Mouse (Mus musculus) erythroblast, adult 5-6 weeks (primary cell): ENCODE data around the gene Lypd6. TPM values are rescaled to one million over a fixed set of nuclear protein-coding genes. Genes with fewer than 3 reads are reported as not detected.

Source experiments
- ATAC-seq: replicated peaks from 2 replicates; pipeline ENCODE4 v1.8.0; 2016; ENCODE audit warnings: moderate number of reproducible peaks, mild to moderate bottlenecking, moderate TSS enrichment, inconsistent platforms; ENCODE audit not compliant: poor library complexity, low FRiP score, severe bottlenecking
- total RNA-seq, 2 experiments: library from RNA; stranded (forward) in 1 of 2; stranded (reverse) in 1 of 2; fragments of 150-400 nt in 1 of 2; fragments of 200-764, 138-1000 nt in 1 of 2; gene quantifications; 2 replicates each; pipeline versions ENCODE4 v1.2.3 to v1.2.4; 2015 to 2017; ENCODE audit warnings: low replicate concordance in 2 of 2

The Lypd6 gene
- total RNA-seq (2015; ENCODE audit: low replicate concordance) (not detected in 2 replicates), total RNA-seq (2017; ENCODE audit: low replicate concordance) (not detected in 2 replicates)

DNA sequence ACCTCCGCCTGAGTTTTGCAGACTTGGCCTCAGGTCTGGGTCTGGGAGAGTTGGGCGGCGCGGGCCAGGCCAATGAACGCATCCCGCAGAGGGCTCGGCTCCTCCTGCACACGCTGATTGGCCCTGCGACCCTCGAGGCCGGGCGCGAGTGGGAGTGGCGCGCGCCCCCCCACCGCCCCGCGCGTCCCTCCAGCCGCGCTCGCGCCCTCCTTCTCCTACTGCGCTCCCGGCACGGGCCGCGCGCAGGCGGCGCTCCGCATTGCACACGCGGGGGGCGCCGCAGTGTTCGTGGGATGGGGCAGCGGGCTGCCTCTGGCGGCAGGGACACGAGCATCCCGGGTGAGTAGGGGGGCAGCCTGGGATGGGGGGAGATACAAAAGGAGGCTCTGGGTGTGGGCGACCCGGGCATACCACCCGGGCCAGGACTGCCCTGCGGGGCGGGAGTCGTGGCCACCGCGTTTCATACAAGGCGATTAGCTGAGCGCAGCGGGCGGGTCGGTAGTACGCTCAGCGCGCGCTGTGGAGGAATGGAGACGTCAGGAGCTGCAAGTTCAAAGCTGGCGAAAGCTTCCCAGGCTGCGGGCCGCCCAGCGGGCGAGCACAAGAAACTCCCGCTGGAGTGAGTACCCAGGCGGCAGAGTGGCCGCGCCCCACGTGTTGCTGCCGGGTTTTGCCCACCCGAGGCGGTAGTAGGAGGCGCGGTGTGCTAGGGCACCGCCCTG is at the start of gene Lypd6:
TSS of gene Lypd6 (plus strand) at position 184 of the 722 bp plus-strand sequence.
- ATAC-seq, result no peak

DNA sequence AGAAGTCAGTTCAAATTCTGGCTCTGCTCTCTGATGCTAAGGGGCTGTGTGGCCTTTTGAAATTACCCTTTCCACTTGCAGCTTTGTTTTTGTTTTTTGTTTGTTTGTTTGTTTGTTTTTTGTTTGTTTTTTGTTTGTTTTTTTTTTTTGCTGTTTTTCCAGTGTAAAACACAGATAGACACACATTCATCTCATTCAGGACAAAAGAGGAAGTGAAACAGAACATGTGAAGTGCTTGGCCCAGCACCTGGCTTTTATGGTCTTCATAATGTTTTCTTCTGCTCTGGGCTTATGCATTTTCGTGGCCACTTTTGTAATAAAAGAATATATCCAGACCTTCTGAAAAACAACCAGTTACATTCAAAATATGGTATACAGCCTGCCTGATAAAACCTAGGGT is 46.8 kb upstream of the Lypd6 start:
- no peak for ATAC-seq

DNA sequence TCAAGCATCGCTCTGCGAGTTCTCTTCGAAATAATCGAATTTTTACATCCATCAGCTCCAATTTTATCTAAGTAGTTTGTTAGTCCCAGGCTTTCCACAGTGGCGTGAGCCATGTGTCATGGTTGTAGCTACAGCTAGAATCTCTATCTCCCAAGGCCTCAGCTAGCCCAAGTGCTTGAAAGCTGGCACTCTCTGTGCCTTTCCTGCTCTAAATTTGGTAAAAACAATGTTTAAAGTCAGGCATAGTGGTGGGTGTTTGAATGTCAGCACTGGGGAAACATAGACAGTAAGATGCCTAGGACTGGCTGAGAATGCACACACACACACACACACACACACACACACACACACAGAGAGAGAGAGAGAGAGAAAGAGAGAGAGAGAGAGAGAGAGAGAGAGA is 40.7 kb upstream of the Lypd6 start:
- ATAC-seq, result no peak

DNA sequence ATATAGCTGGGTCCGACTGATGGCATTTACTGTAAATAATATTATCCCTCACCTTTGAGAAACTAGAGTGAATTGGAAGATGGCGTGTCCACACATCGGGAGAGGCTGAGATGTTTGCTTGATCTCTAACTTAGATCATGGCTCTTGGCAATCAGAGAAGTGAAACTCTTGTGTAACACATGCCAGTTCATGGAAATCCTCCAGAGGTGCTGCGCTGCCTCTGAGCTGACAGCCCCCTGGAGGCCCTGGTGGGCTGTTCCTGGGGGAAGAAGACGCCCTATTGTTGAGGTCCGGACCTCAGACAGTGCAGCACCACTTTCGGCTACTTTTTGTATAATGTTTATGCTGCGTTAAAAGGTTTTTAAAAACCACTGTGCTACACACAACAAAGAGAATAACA is 37.3 kb upstream of the Lypd6 start:
- ATAC-seq, result no peak

DNA sequence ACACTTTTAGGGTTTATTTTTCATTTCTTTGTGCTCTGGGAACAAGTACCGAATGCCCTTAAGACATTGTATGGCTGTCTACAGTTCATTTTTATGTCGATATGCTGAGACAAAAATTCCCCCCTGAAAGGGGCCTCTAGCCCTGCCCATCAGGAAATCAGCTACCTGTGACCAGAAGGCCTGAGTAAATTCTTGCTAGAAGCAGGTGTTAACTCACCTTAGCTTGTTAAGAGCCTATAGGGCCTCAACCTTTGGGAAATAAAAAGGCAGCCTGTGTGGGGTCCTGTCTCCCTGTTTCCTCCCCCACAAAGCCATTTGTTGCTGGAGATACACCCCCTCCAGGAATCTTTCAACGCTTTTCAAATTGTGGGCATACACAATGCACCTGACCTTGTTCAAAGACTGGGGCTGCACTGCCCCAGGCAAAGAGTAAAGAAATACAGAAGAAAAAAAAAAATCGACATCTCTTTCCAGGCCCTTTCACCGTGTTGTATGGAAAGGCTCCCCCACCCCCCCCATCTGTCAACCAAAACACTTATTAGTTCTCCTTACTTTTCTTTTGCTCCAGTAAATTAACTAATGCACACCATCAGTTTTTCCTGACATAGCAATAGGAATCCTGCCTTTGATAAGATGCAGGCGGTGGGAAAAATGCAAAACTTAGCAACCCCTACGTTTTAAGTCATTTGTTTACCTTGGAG is 21.9 kb upstream of the Lypd6 start:
- ATAC-seq, result no peak

DNA sequence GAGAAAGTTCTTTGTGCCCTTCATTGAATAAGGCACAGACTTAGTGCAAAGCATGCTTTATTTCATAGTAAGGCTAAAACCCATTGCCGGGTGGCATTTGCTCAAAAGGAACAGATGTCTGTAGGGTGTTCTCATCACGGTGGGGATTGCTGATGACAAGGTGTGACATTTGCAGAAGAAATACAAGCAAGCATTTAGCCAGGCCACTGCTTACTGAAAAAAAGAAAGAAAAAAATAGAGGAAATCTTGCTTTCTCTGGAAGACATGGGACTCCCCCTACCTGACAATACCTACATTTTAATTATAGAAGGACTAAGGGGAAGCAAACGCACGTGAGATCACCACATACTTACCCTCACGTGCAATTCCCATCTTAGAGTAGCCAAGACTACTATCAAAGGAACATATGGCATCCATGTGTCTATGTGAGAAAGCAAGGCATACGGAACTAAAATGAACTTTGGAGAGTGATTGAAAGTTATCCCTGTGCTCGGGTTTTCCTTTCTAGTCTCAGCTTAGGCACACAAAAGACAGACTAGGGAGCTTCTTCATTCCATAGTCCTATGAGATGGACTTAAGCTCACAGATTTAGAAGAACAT is 21.3 kb upstream of the Lypd6 start:
- ATAC-seq, result no peak

DNA sequence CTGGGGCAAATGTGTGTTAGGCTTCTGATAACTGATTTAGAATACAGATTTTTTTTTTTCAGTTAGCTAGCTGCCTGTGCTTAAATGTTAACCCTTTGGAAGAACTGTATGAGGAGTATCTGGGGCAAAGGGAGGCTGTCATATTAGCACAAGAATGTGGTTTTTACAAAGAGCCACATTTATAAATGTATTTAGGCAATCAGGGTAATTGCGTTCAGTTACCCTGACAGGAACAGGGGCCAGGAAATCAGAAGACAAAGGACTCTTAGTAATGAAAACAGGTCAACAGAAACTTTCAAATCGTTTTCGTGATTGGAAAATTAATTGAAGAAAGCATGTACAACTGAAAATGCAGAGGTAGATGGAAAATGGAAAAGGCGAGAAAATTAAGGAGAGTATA is 20.4 kb upstream of the Lypd6 start:
- ATAC-seq, result no peak

DNA sequence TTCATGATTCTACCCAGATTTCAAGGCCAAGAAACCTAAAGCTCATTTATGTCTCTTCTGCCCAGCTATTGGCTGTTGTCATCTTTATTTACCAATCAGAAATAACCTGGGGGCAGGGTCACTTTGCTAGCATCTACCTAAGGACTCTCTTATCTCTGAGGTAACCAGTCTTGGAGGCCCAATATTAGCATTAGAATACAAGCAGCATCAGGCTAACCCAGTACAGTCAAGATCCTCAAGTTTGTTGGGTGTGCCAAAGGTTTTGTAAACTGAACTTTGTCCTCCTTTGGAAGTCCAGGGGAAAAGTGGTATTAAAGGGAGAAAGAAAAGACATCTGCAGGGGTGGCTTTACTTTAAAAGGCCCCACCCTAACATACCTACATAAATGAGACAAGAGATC is 17.8 kb upstream of the Lypd6 start:
- no peak for ATAC-seq

DNA sequence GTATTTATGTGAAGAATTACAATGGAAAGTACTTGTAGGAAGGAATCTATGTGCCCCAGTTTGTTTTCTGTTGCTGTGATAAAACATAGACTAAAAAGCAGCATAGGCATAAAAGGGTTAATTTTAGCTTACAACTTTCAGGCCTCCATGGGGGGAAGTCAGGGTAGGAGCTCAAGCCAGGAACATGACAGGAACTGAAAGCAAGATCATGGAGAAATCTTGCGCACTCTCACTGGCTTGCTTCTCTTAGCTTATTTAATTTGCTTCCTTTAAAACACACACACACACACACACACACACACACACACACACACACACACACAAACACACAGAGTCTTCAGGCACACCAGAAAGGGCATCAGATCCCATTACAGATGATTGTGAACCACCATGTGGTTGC is 12.3 kb upstream of the Lypd6 start:
- no peak for ATAC-seq

DNA sequence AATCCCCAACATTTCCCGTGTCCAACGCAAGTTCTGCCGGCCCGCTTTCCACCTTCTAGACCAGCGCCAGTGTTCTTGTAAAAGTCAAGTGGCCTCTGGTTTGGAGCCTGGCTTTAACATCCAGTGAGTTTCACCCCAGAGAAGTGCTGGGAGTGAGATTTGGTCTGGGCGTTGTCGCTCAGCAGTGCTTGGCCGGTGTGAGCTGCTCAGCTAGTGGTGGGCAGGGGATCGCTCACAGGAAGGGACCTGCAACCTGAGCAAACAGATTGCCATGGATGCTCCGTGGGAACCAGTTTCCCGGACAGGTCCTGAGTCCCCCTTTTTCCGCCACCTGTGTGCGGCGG is 355 bp upstream of the Lypd6 start:
- ATAC-seq, result no peak

DNA sequence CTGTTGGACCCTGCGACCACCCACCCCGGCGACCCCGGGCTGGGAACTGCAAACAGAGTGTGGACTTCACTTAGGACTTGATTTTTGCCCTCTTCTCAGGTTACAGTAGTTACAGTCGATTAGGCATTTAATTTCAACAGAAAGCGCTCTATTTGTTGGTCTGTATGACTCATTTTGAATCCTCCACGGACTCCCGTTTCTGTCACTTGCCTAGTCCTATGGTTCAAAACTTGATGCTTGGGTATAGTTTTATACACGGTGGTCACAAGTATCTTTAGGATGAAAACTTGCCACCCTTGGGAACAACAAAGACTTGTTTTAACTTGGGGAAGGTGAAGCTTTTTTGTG is 713 bp downstream of the Lypd6 start:
- ATAC-seq, result no peak

DNA sequence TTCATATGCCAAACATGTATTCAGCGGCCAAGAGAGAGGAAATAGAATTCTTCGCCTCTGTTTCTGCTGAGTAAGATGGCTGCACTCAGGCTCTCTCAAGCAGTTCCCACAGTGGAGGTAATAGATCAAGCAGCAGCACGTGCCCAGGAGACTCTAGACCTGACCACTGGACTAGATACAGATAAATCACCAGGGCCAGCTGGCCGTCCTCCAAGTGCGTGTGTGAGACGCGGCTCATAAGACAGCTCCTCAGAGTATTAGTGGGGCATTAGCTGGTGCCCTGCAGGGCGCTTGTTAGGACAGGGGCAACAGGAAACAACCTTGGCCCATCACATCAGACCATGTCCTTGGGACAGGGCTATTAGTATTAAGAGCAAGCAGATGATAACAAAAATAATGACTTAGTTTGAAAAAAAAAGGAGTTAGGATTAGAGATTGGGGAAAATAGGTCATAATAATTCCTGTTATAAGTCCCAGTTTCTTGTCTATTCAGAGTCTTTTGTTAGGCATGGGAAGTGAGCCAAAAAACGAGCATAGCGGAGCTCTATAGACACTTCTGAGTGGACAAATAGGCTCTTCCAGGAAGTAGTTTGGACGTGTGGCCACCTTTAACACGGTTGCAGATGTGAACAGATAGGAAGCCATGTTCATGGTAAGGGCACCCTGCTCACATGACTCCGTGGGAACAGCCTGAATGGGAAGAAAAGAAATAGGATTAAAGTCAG is 3.5 kb downstream of the Lypd6 start:
- no peak for ATAC-seq

DNA sequence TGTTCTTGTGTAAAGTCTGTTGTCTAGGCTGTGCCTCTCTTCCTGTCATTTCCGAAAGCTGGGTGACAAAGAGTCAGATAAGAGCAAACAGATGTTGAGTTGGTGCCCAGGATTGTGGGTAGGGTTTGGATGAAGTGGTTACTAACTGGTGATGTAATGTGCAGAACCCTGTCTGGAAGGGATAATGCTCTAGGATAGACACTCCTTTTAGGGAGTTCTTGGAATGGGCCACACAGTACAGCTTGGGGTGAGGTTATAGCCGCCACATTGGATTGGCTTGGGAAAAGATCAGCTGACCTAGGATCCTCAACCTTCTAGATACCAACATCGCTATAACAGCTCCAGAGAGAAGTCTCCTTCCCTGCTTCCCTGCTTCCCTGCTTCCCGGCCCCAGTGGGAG is 5.9 kb downstream of the Lypd6 start:
- no peak for ATAC-seq

DNA sequence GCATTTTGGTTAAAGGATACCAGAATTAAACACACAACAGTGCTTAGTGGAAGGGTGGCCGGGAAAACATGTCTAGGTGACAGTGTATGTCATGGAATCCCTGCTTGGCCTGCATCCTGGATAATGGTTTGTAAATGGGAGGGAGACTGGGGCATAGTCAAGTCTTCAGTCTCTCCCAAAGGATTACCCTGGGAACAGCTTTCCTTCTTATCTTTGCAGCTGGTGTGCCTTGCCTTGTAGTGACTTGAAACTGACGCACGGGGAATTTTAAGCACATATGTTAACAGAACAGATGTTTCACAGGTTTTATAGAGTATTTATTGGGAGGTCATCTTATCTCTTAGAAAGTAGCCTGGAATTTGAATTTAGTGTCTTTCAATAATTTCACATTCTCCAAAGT is 18.5 kb downstream of the Lypd6 start:
- no peak for ATAC-seq

DNA sequence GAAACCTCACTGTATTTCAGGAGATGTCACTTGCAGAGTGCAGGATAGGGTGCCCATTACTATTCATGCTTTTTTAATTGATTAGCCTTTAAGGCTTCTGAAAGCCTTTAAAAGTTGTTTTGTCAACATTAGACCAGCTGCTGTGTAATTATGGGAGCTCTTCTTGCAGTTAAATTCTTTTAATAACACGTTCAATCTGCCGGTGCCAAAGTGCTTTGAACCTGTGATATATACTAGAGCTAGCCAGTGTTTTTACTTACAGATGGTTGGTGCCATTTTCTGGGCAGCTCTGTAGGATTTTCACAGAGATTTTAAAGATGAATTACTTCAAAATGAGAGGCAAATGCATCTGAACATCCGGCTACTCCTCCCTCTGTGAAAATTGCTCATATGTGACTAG is 21.5 kb downstream of the Lypd6 start:
- ATAC-seq, result no peak

DNA sequence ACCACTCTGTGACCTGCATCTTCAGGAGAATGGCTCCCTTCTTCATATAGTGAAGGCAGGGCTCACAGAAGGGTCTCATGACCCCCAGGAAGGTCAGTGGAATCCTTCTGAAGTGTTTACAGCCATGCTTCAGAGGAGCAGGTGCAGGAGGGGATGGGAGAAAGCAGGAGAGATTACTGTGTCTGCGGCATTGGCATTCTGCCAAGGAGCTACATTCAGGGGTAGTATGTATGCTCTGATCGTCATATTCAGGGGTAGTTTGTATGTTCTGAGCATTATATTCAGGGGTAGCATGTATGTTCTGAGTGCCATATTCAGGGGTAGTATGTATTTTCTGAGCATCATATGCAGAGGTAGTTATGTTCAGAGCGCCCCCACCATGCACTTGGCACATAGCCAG is 30.1 kb downstream of the Lypd6 start:
- no peak for ATAC-seq

DNA sequence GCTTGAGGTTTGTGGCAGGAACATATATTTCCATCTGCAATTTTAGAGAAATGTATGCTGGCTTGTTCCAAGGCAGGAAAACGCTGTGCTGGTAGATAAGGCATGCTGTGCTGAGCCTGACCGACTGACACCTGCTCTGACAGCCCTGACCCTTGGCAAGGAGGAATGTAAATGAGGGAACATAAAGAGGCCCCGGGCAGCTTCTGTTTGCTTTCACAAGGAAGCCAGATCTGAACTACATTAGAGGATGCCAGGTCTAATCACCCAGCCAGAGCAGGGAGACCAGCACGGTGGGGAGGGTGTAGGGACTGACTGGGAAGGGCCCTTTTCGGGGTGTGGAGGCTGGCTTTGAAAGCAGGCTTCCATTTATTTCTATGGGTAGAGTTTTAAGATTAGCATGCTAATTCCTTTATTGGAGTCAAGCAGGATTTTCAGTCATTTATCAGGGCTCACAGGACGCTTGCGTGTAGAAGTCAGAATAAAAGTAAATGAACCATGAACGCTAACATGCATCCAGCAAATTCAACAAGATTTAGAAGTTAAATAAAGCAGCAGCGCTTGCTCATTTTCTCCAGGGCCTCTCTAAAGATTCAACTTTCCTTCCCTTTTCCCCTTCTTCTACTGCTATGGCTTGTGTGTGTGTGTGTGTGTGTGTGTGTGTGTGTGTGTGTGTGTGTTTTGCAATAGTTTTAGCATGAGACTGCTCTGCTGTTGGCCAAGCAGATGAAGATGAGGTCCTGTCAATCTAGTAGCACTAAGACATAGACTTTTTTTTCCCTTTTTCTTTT is 34.3 kb downstream of the Lypd6 start:
- no peak for ATAC-seq

DNA sequence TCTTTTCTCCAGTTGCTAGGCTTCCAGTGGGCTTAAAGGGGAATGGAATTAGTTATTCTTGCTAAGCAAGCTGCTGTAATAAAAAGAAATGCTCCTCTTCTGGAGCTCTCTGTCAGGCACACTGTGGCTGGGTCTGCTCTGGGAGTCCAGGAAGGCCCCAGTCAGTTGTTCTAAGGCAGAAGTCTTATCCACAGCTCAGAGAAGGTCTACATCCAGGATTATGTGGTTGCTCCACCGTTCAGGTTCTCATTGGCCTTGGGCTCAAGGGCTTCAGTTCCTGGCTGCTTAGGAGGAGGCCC is 34.9 kb downstream of the Lypd6 start:
- ATAC-seq, result no peak

DNA sequence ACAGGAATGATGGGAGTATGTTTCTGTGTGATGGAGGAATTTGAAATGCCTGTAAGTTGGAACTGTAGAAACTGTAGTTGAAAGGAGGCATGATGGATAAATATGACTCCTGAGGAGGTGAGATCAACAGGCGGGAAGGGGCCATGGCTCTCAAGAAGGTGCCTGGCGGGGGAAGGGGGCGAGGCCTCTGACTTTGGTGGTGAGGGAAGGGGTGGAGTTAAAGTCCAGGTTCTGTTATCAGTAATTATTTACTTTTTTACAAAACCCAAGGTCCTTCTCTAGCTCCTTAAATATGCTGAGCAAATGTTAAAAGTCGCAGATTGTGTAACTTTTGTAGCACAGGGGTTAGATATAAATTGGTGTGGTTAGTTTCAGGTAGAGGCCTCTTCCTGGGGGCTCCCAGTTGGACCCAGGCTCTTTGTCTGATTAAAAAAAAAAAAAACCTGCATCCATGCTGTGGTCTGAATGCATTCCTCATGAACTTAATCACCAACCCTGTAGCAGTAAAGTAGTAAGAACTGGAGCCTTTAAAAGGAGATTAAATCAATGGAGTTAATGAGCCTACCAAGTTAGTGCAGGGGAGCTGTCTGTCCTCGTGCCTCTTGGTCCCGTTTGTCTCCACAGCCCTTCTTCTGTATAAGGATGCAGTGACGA is 37.7 kb downstream of the Lypd6 start:
- ATAC-seq, result no peak

DNA sequence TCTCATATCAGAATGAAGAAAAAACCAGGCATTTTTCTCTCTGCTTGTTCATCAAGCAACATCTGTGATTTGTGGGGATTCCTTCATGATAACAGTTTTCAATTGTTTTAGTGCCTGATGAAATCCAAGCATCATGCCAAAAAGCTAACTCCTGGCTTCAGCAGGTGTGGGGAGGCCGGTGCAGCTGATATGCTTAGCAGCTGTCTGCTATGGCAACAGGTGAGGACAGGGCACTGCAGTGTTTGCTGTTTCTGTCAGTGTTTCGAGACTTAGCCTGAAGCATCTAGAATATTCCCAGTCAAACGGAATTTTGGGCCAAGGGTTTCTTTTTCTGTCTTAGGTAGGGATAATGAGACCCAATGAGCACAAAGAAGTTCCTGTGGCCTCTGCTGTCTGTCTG is 39.4 kb downstream of the Lypd6 start:
- no peak for ATAC-seq
